Mouse (Mus musculus) liver, postnatal 0 days (tissue): ENCODE results near the gene Commd1. TPM values are rescaled to one million over a fixed set of nuclear protein-coding genes. Genes with fewer than 3 reads are reported as not detected.

ENCODE experiments used
- ATAC-seq: fragments of 200-750 bp; cut with Nextera tagmentation; 2 replicates; pipeline ENCODE4 v1.8.0; 2017; ENCODE audit warnings: mild to moderate bottlenecking, moderate library complexity
- DNase-seq: peaks from one replicate; pipeline ENCODE4 v3.0.0-alpha.2; 2016
- H3K27ac ChIP-seq: fragments of 300-500 bp; sonication (generic); 2 replicates; pipeline ENCODE4 v1.5.1; 2014; ENCODE audit warnings: antibody characterized with exemption, moderate library complexity, mild to moderate bottlenecking, low read depth
- H3K27me3 ChIP-seq: fragments of 300-500 bp; sonication (generic); 2 replicates; pipeline ENCODE4 v1.6.1; 2014; ENCODE audit warnings: low read length, control low read depth, mixed read lengths; ENCODE audit not compliant: insufficient read depth
- H3K36me3 ChIP-seq: fragments of 300-500 bp; sonication (generic); replicated peaks from 2 replicates; pipeline ENCODE4 v1.6.1; 2014; ENCODE audit warnings: mild to moderate bottlenecking, control low read depth, low read length, moderate library complexity, mixed read lengths; ENCODE audit not compliant: insufficient read depth
- H3K4me1 ChIP-seq: fragments of 300-500 bp; sonication (generic); 2 replicates; pipeline ENCODE4 v1.6.1; 2014; ENCODE audit warnings: antibody characterized with exemption, mild to moderate bottlenecking, control low read depth; ENCODE audit not compliant: insufficient read depth
- H3K4me2 ChIP-seq: fragments of 300-500 bp; sonication (generic); 2 replicates; pipeline ENCODE4 v1.6.1; 2014; ENCODE audit warnings: low read depth, mild to moderate bottlenecking, low read length, moderate library complexity, mixed read lengths
- H3K4me3 ChIP-seq: fragments of 300-500 bp; sonication (generic); 2 replicates; pipeline ENCODE4 v1.5.1; 2014; ENCODE audit warnings: low read depth, low read length
- H3K9ac ChIP-seq: fragments of 300-500 bp; sonication (generic); replicated peaks from 2 replicates; pipeline ENCODE4 v1.6.1; 2014; ENCODE audit warnings: mild to moderate bottlenecking, moderate library complexity
- H3K9me3 ChIP-seq: fragments of 300-500 bp; sonication (generic); 2 replicates; pipeline ENCODE4 v1.6.1; 2016; ENCODE audit warnings: mild to moderate bottlenecking, control low read depth, low read length, mixed read lengths
- CTCF ChIP-seq: sonication (generic); IDR thresholded peaks from 2 replicates; pipeline ENCODE4 v1.5.1; 2016; ENCODE audit warnings: antibody characterized with exemption, low read depth
- EP300 ChIP-seq: IDR thresholded peaks from 2 replicates; pipeline ENCODE4 v1.6.1; 2016; ENCODE audit warnings: antibody characterized with exemption, low read depth, mild to moderate bottlenecking
- WGBS: fragments of 180-500 bp; shearing (Covaris S2); extraction: QIAGEN DNeasy Blood & Tissue Kit; methylation state at CpG from one replicate; pipeline ENCODE4 v1.1.7; 2014; ENCODE audit not compliant: insufficient replicate concordance; 5-methylcytosine and 5-hydroxymethylcytosine counted together
- polyA plus RNA-seq: library from polyadenylated mRNA; unstranded; fragments of >200 nt; fragmentation: Nextera tagmentation; extraction: Ambion mirVana; gene quantifications from 2 replicates; pipeline ENCODE4 v1.2.1, GENCODE M21; 2015

Commd1 gene
- polyA plus RNA-seq, 1 experiment from 2014 or later: 157 TPM

GRCm38 (mm10) chr11:22994271-22994670, 12.1 kb upstream of the Commd1 start:
- 85% methylated on average over 2 of the region's 2 CpGs for WGBS
- ATAC-seq: no peak
- peaks cover 13% of the 10 kb centered on the region for H3K4me1 ChIP-seq
- H3K4me2 ChIP-seq: no peak overlapping the region
- H3K9ac ChIP-seq: no peak overlapping the region
- H3K9me3 ChIP-seq: no peaks in the 10 kb centered on the region
- TF ChIP-seq EP300 (no peak), CTCF (no peak)
- no peak overlapping the region for H3K27ac ChIP-seq
- peaks cover 47% of the 10 kb centered on the region for H3K36me3 ChIP-seq
- no peak for DNase-seq
- H3K4me3 ChIP-seq: no peak overlapping the region
- H3K27me3 ChIP-seq: no peaks in the 10 kb centered on the region

GRCm38 (mm10) chr11:22991218-22991835, 9.1 kb upstream of the Commd1 start:
- Histone ChIP-seq H3K27ac (peak overlapping the region; percentile 41; the same call in 1 of the 2 replicates), H3K36me3 (peaks cover 24% of the 10 kb centered on the region), H3K9ac (peak overlapping the region; percentile 72), H3K9me3 (no peaks in the 10 kb centered on the region), H3K4me3 (peak overlapping the region; percentile 66), H3K27me3 (no peaks in the 10 kb centered on the region), H3K4me2 (peak overlapping the region; percentile 85), H3K4me1 (peaks cover 13% of the 10 kb centered on the region)
- ATAC-seq (no peak), DNase-seq (no peak)
- WGBS: 10% methylated on average over 14 of the region's 14 CpGs
- TF ChIP-seq EP300: no peak
- no peak for TF ChIP-seq CTCF

GRCm38 (mm10) chr11:22990393-22991126, 8.4 kb upstream of the Commd1 start, which contains the start of gene Cct4:
Cct4 (plus strand) TSS chr11:22990519.
- peak; percentile 99 for ATAC-seq
- H3K4me1 ChIP-seq: peaks cover 13% of the 10 kb centered on the region

GRCm38 (mm10) chr11:22989786-22990185, 7.6 kb upstream of the Commd1 start:
- Histone ChIP-seq H3K36me3 (peaks cover 11% of the 10 kb centered on the region), H3K4me1 (peaks cover 13% of the 10 kb centered on the region), H3K9me3 (no peaks in the 10 kb centered on the region), H3K27ac (peak overlapping the region; percentile 85), H3K27me3 (no peaks in the 10 kb centered on the region), H3K4me2 (peak overlapping the region; percentile 85), H3K4me3 (peak overlapping the region; percentile 66), H3K9ac (peak overlapping the region; percentile 72)
- 58% methylated on average over 1 of the region's 1 CpGs for WGBS
- no peak for ATAC-seq
- TF ChIP-seq CTCF: no peak
- TF ChIP-seq EP300: no peak
- DNase-seq: no peak

More at GRCm38 (mm10) chr11:22990393-22991126, 8.4 kb upstream of the Commd1 start, which contains the start of gene Cct4:
- Histone ChIP-seq H3K36me3 (peaks cover 18% of the 10 kb centered on the region), H3K27me3 (no peaks in the 10 kb centered on the region), H3K4me3 (peak within 1 kb of the TSS; percentile 66), H3K9me3 (no peaks in the 10 kb centered on the region), H3K9ac (peak within 1 kb of the TSS; percentile 72), H3K27ac (peak within 1 kb of the TSS; percentile 85), H3K4me2 (peak within 1 kb of the TSS; percentile 85)
- DNase-seq: peak; percentile 95
- no peak for TF ChIP-seq EP300
- no peak for TF ChIP-seq CTCF
- under 1% methylated on average over 64 of the region's 66 CpGs for WGBS

DNA sequence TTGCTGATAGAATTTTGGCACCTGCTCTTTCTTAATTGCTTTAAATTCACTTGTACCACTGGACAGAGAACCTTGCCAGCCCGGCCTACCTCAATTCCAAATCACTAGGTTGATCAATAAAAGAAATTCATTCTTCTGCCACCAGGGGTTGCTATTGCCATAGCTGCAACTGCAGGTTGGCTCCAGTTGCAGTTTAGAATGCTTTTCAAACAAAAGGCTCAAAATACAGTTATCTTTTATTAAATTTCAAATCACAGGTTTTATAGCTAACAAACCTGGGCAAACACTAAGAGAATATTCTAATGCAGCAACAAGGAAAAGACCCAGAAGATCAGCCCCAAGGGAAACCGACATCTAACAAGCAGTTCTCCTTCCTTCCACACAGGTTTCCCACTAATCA, 5.2 kb upstream of the Commd1 start:
- TF ChIP-seq EP300 (no peak), CTCF (peak; percentile 92)
- no peak overlapping the region for H3K4me2 ChIP-seq
- no peak overlapping the region for H3K4me3 ChIP-seq
- DNase-seq: peak; percentile 47
- no peaks in the 10 kb centered on the region for H3K9me3 ChIP-seq
- no peak overlapping the region for H3K27ac ChIP-seq
- no peaks in the 10 kb centered on the region for H3K27me3 ChIP-seq
- no peak overlapping the region for H3K9ac ChIP-seq
- H3K4me1 ChIP-seq: peaks cover 13% of the 10 kb centered on the region
- WGBS: 38% methylated on average over 2 of the region's 2 CpGs
- no peaks in the 10 kb centered on the region for H3K36me3 ChIP-seq
- no peak for ATAC-seq

- H3K9ac ChIP-seq: no peak overlapping the region
- H3K36me3 ChIP-seq: no peaks in the 10 kb centered on the region
- H3K4me3 ChIP-seq: no peak overlapping the region
- no peak for ATAC-seq
- no peaks in the 10 kb centered on the region for H3K27me3 ChIP-seq
- H3K9me3 ChIP-seq: no peaks in the 10 kb centered on the region
- no peak overlapping the region for H3K27ac ChIP-seq
- TF ChIP-seq CTCF (no peak), EP300 (no peak)
- H3K4me2 ChIP-seq: no peak overlapping the region
- 68% methylated on average over 3 of the region's 3 CpGs for WGBS
- DNase-seq: no peak
- H3K4me1 ChIP-seq: peaks cover 12% of the 10 kb centered on the region
Observed at GRCm38 (mm10) chr11:22985510-22985909, 3.3 kb upstream of the Commd1 start.
